Mouse (Mus musculus): Measurements from ENCODE around the gene H2-M10.2. TPM values are rescaled to one million over a fixed set of nuclear protein-coding genes. Genes with fewer than 3 reads are reported as not detected.

The H2-M10.2 gene
- polyA plus RNA-seq, 1 experiment: not detected

- peaks cover 17% of the 10 kb centered on the region for H3K4me1 ChIP-seq (replicated peaks; ENCODE audit: control insufficient read depth, insufficient read depth, low read length)
- WGBS: 24% methylated on average over 6 of the region's 6 CpGs
- no peak for DNase-seq
- H3K4me3 ChIP-seq (ENCODE audit: control insufficient read depth, insufficient read depth, low read length): no peak overlapping the region
- H3K36me3 ChIP-seq (ENCODE audit: control insufficient read depth, insufficient read depth, low read length): no peaks in the 10 kb centered on the region
- H3K27me3 ChIP-seq (ENCODE audit: control insufficient read depth, insufficient read depth, low read length): no peaks in the 10 kb centered on the region
- TF ChIP-seq CTCF (IDR thresholded peaks at IDR 0.05; ENCODE audit: borderline replicate concordance, control insufficient read depth, extremely low read depth, insufficient read depth, low read length, poor library complexity): no peak
- TF ChIP-seq POLR2A (IDR thresholded peaks at IDR 0.05; ENCODE audit: control insufficient read depth, extremely low read depth, insufficient read depth, low read length, poor library complexity): no peak
- no peak overlapping the region for H3K27ac ChIP-seq (ENCODE audit: control insufficient read depth, insufficient read depth, low read length)
Measured at GRCm38 (mm10) chr17:36253087-36253600, 33.1 kb downstream of the H2-M10.2 start.

- DNase-seq: peak; percentile 57
- Histone ChIP-seq H3K27ac (ENCODE audit: control insufficient read depth, insufficient read depth, low read length) (no peak overlapping the region), H3K36me3 (ENCODE audit: control insufficient read depth, insufficient read depth, low read length) (no peaks in the 10 kb centered on the region), H3K4me3 (ENCODE audit: control insufficient read depth, insufficient read depth, low read length) (peak overlapping the region; percentile 12), H3K27me3 (ENCODE audit: control insufficient read depth, insufficient read depth, low read length) (0 out of 2 replicates have a peak, but pooled peaks cover 2% of the 10 kb centered on the region), H3K4me1 (replicated peaks; ENCODE audit: control insufficient read depth, insufficient read depth, low read length) (peaks cover 17% of the 10 kb centered on the region)
- 3% methylated on average over 25 of the region's 25 CpGs for WGBS
- no peak for TF ChIP-seq POLR2A (IDR thresholded peaks at IDR 0.05; ENCODE audit: control insufficient read depth, extremely low read depth, insufficient read depth, low read length, poor library complexity)
- TF ChIP-seq CTCF (IDR thresholded peaks at IDR 0.05; ENCODE audit: borderline replicate concordance, control insufficient read depth, extremely low read depth, insufficient read depth, low read length, poor library complexity): no peak
Measured at GRCm38 (mm10) chr17:36252250-36252876, 33.9 kb downstream of the H2-M10.2 start.

GRCm38 (mm10) chr17:36248886-36249285 lies 37.4 kb downstream of the H2-M10.2 start:
- WGBS: 80% methylated on average over 33 of the region's 33 CpGs
- DNase-seq: no peak
- H3K27me3 ChIP-seq (ENCODE audit: control insufficient read depth, insufficient read depth, low read length): 0 out of 2 replicates have a peak, but pooled peaks cover 2% of the 10 kb centered on the region
- H3K27ac ChIP-seq (ENCODE audit: control insufficient read depth, insufficient read depth, low read length): no peak overlapping the region
- H3K4me1 ChIP-seq (replicated peaks; ENCODE audit: control insufficient read depth, insufficient read depth, low read length): peaks cover 12% of the 10 kb centered on the region
- H3K36me3 ChIP-seq (ENCODE audit: control insufficient read depth, insufficient read depth, low read length): no peaks in the 10 kb centered on the region
- no peak for TF ChIP-seq CTCF (IDR thresholded peaks at IDR 0.05; ENCODE audit: borderline replicate concordance, control insufficient read depth, extremely low read depth, insufficient read depth, low read length, poor library complexity)
- TF ChIP-seq POLR2A (IDR thresholded peaks at IDR 0.05; ENCODE audit: control insufficient read depth, extremely low read depth, insufficient read depth, low read length, poor library complexity): no peak
- no peak overlapping the region for H3K4me3 ChIP-seq (ENCODE audit: control insufficient read depth, insufficient read depth, low read length)

- H3K4me3 ChIP-seq (ENCODE audit: control insufficient read depth, insufficient read depth, low read length): no peak overlapping the region
- TF ChIP-seq POLR2A (IDR thresholded peaks at IDR 0.05; ENCODE audit: control insufficient read depth, extremely low read depth, insufficient read depth, low read length, poor library complexity) (no peak), CTCF (IDR thresholded peaks at IDR 0.05; ENCODE audit: borderline replicate concordance, control insufficient read depth, extremely low read depth, insufficient read depth, low read length, poor library complexity) (no peak)
- 0 out of 2 replicates have a peak, but pooled peaks cover 2% of the 10 kb centered on the region for H3K27me3 ChIP-seq (ENCODE audit: control insufficient read depth, insufficient read depth, low read length)
- H3K36me3 ChIP-seq (ENCODE audit: control insufficient read depth, insufficient read depth, low read length): no peaks in the 10 kb centered on the region
- no peak overlapping the region for H3K27ac ChIP-seq (ENCODE audit: control insufficient read depth, insufficient read depth, low read length)
- DNase-seq: no peak
- 94% methylated on average over 2 of the region's 2 CpGs for WGBS
- H3K4me1 ChIP-seq (replicated peaks; ENCODE audit: control insufficient read depth, insufficient read depth, low read length): no peaks in the 10 kb centered on the region
Measured at GRCm38 (mm10) chr17:36245741-36246140, 40.5 kb downstream of the H2-M10.2 start.

GRCm38 (mm10) chr17:36244031-36244430 lies 42.3 kb downstream of the H2-M10.2 start:
- TF ChIP-seq POLR2A (IDR thresholded peaks at IDR 0.05; ENCODE audit: control insufficient read depth, extremely low read depth, insufficient read depth, low read length, poor library complexity) (no peak), CTCF (IDR thresholded peaks at IDR 0.05; ENCODE audit: borderline replicate concordance, control insufficient read depth, extremely low read depth, insufficient read depth, low read length, poor library complexity) (no peak)
- Histone ChIP-seq H3K36me3 (ENCODE audit: control insufficient read depth, insufficient read depth, low read length) (no peaks in the 10 kb centered on the region), H3K27me3 (ENCODE audit: control insufficient read depth, insufficient read depth, low read length) (0 out of 2 replicates have a peak, but pooled peaks cover 2% of the 10 kb centered on the region), H3K27ac (ENCODE audit: control insufficient read depth, insufficient read depth, low read length) (no peak overlapping the region), H3K4me1 (replicated peaks; ENCODE audit: control insufficient read depth, insufficient read depth, low read length) (no peaks in the 10 kb centered on the region), H3K4me3 (ENCODE audit: control insufficient read depth, insufficient read depth, low read length) (no peak overlapping the region)
- no peak for DNase-seq
- 72% methylated on average over 5 of the region's 5 CpGs for WGBS

- 0 out of 2 replicates have a peak, but pooled peaks cover 4% of the 10 kb centered on the region for H3K4me1 ChIP-seq (replicated peaks; ENCODE audit: control insufficient read depth, insufficient read depth, low read length)
- WGBS: 60% methylated on average over 5 of the region's 5 CpGs
- no peak overlapping the region for H3K4me3 ChIP-seq (ENCODE audit: control insufficient read depth, insufficient read depth, low read length)
- no peaks in the 10 kb centered on the region; the same call in 1 of the 2 replicates for H3K27me3 ChIP-seq (ENCODE audit: control insufficient read depth, insufficient read depth, low read length)
- TF ChIP-seq POLR2A (IDR thresholded peaks at IDR 0.05; ENCODE audit: control insufficient read depth, extremely low read depth, insufficient read depth, low read length, poor library complexity) (no peak), CTCF (IDR thresholded peaks at IDR 0.05; ENCODE audit: borderline replicate concordance, control insufficient read depth, extremely low read depth, insufficient read depth, low read length, poor library complexity) (no peak)
- no peaks in the 10 kb centered on the region for H3K36me3 ChIP-seq (ENCODE audit: control insufficient read depth, insufficient read depth, low read length)
- DNase-seq: no peak
- H3K27ac ChIP-seq (ENCODE audit: control insufficient read depth, insufficient read depth, low read length): no peak overlapping the region
Measured at GRCm38 (mm10) chr17:36240637-36241213, 45.6 kb downstream of the H2-M10.2 start.

Data from thymus, adult 2 months (tissue).